Mouse (Mus musculus) heart, embryonic 12.5 days (tissue): ENCODE measurements at regions not wholly inside any gene's neighbourhood (a gene's known extent, or its start where the extent isn't known, plus 50 kb on each side); places are given as distances from the start of the nearest gene placed in this dataset.
"Not testable (repeated sequence)": the region's sequence is repeated elsewhere in the genome, so short reads cannot be mapped to it uniquely, and the experiment has no call there.

Experiments used
- ATAC-seq: fragments of 200-750 bp; cut with Nextera tagmentation; 2 replicates; pipeline ENCODE4 v1.8.0; 2017; ENCODE audit warnings: moderate TSS enrichment, moderate library complexity; ENCODE audit not compliant: insufficient number of reproducible peaks, low FRiP score
- H3K27ac ChIP-seq: fragments of 300-500 bp; sonication (generic); 2 replicates; pipeline ENCODE4 v1.5.1; 2016; ENCODE audit warnings: mild to moderate bottlenecking, moderate library complexity; ENCODE audit not compliant: poor library complexity, severe bottlenecking
- H3K27me3 ChIP-seq: fragments of 300-500 bp; sonication (generic); replicated peaks from 2 replicates; pipeline ENCODE4 v1.6.1; 2016; ENCODE audit warnings: mild to moderate bottlenecking, moderate library complexity
- H3K36me3 ChIP-seq: fragments of 300-500 bp; sonication (generic); 2 replicates; pipeline ENCODE4 v1.6.1; 2016; ENCODE audit warnings: mild to moderate bottlenecking, moderate library complexity
- H3K4me1 ChIP-seq: fragments of 300-500 bp; sonication (generic); replicated peaks from 2 replicates; pipeline ENCODE4 v1.6.1; 2016; ENCODE audit warnings: mild to moderate bottlenecking
- H3K4me2 ChIP-seq: fragments of 300-500 bp; sonication (generic); 2 replicates; pipeline ENCODE4 v1.6.1; 2016; ENCODE audit warnings: mild to moderate bottlenecking, moderate library complexity
- H3K4me3 ChIP-seq: fragments of 300-500 bp; sonication (generic); 2 replicates; pipeline ENCODE4 v1.5.1; 2016; ENCODE audit warnings: mild to moderate bottlenecking
- H3K9ac ChIP-seq: fragments of 300-500 bp; sonication (generic); 2 replicates; pipeline ENCODE4 v1.6.1; 2016; ENCODE audit warnings: mild to moderate bottlenecking, moderate library complexity
- H3K9me3 ChIP-seq: fragments of 300-500 bp; sonication (generic); replicated peaks from 2 replicates; pipeline ENCODE4 v1.6.1; 2016; ENCODE audit warnings: mild to moderate bottlenecking, moderate library complexity
- WGBS: fragments of 180-500 bp; shearing (Covaris S2); methylation state at CpG from one replicate; pipeline ENCODE4 v1.1.7; 2016; 5-methylcytosine and 5-hydroxymethylcytosine counted together

DNA sequence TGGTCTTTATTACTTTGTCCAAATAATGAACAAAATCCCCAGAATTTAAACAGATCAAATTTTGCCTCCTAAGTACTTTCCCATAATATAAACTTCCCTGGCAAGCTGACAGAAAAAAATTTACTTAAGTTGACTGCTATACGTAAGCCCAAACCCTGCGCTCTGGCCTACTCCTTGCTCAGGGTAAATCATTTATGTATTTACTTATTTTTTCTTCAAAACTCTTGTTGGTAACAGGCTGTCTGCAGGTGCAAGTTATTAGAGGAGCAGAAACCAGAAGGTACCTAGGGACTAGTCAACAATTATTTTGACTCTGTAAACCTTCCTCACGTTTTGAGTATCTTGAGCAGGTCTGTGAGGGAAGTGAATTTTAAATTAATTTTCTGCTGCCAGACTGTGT, 2615.7 kb downstream of the Poteg start:
- H3K27me3 ChIP-seq: no peaks in the 10 kb centered on the region
- 82% methylated on average over 3 of the region's 3 CpGs for WGBS
- no peaks in the 10 kb centered on the region for H3K4me1 ChIP-seq
- no peak overlapping the region for H3K9ac ChIP-seq
- ATAC-seq: no peak
- H3K4me3 ChIP-seq: no peak overlapping the region
- no peaks in the 10 kb centered on the region for H3K9me3 ChIP-seq
- H3K4me2 ChIP-seq: no peak overlapping the region
- no peak overlapping the region for H3K27ac ChIP-seq
- no peaks in the 10 kb centered on the region for H3K36me3 ChIP-seq

DNA sequence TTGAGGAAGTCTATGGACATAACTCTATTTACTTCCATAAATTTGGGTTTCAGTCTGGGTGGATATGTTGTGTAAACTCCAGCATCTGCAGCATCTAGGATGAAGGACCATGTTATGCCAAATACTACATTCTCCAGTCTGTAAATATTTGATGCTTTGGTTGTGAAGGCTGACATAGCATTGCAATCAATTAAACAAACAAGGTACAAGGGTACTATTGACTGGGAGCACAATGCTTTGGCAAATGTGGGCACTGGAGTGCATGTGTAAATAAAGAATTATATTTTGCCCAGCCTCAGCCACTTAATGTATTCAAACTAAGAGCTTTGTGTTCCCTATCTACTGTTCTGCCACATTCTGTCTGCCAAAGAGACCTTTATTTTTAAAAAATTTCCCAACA, 2630.3 kb downstream of the Poteg start:
- H3K27ac ChIP-seq: no peak overlapping the region
- no peaks in the 10 kb centered on the region for H3K4me1 ChIP-seq
- no peak overlapping the region for H3K9ac ChIP-seq
- no peak overlapping the region for H3K4me2 ChIP-seq
- H3K4me3 ChIP-seq: no peak overlapping the region
- H3K27me3 ChIP-seq: no peaks in the 10 kb centered on the region
- no peak for ATAC-seq
- no peaks in the 10 kb centered on the region for H3K9me3 ChIP-seq
- H3K36me3 ChIP-seq: no peaks in the 10 kb centered on the region

- no peak for ATAC-seq
- H3K9ac ChIP-seq: no peak overlapping the region
Measured at GRCm38 (mm10) chr8:30127766-30128165, 2680.3 kb downstream of the Poteg start.

GRCm38 (mm10) chr8:30134999-30135398, 2687.5 kb downstream of the Poteg start:
- Histone ChIP-seq H3K36me3 (no peaks in the 10 kb centered on the region), H3K9me3 (no peaks in the 10 kb centered on the region), H3K27ac (no peak overlapping the region), H3K4me1 (no peaks in the 10 kb centered on the region), H3K4me2 (no peak overlapping the region), H3K27me3 (no peaks in the 10 kb centered on the region), H3K9ac (no peak overlapping the region), H3K4me3 (no peak overlapping the region)
- ATAC-seq: no peak
- WGBS: 75% methylated on average over 6 of the region's 6 CpGs

More at GRCm38 (mm10) chr8:30127766-30128165, 2680.3 kb downstream of the Poteg start:
- Histone ChIP-seq H3K27me3 (no peaks in the 10 kb centered on the region), H3K4me3 (no peak overlapping the region), H3K4me1 (no peaks in the 10 kb centered on the region), H3K36me3 (no peaks in the 10 kb centered on the region), H3K9me3 (no peaks in the 10 kb centered on the region), H3K27ac (no peak overlapping the region), H3K4me2 (no peak overlapping the region)
- WGBS: 39% methylated on average over 3 of the region's 3 CpGs

GRCm38 (mm10) chr8:30151181-30151844, 2703.8 kb downstream of the Poteg start:
- Histone ChIP-seq H3K27ac (no peak overlapping the region), H3K4me2 (no peak overlapping the region), H3K36me3 (no peaks in the 10 kb centered on the region), H3K9me3 (no peaks in the 10 kb centered on the region), H3K9ac (no peak overlapping the region), H3K4me1 (no peaks in the 10 kb centered on the region), H3K27me3 (no peaks in the 10 kb centered on the region), H3K4me3 (no peak overlapping the region)
- WGBS: 54% methylated on average over 2 of the region's 2 CpGs
- no peak for ATAC-seq

GRCm38 (mm10) chr8:30152921-30153320, 2705.5 kb downstream of the Poteg start:
- no peak for ATAC-seq
- Histone ChIP-seq H3K4me2 (no peak overlapping the region), H3K9me3 (no peaks in the 10 kb centered on the region), H3K4me3 (no peak overlapping the region), H3K9ac (no peak overlapping the region), H3K27me3 (no peaks in the 10 kb centered on the region), H3K27ac (no peak overlapping the region), H3K4me1 (no peaks in the 10 kb centered on the region), H3K36me3 (no peaks in the 10 kb centered on the region)
- 68% methylated on average over 4 of the region's 4 CpGs for WGBS

DNA sequence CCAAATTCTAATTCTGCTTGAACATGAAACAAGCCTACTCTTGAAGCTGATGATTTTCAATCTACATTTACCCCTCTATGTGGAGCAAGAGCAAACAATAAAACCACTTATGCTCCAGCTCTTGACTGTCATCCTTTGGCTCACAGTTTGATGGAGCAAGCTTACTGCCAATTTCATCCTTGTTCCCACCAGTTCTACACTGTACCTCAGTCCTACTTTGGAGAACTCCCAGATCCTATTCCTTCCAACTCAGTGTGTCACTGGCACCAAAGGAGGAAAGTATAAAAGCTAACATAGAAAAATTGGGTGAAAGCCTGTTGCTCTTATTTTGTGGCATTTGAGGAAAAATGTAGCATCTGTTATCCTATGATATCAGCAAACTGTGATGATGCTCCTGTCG, 2724.4 kb downstream of the Poteg start:
- H3K9me3 ChIP-seq: no peaks in the 10 kb centered on the region; the same call in 1 of the 2 replicates
- no peak overlapping the region for H3K4me3 ChIP-seq
- H3K4me1 ChIP-seq: no peaks in the 10 kb centered on the region
- no peak for ATAC-seq
- no peak overlapping the region for H3K27ac ChIP-seq
- 75% methylated on average over 1 of the region's 1 CpGs for WGBS
- no peak overlapping the region for H3K9ac ChIP-seq
- H3K27me3 ChIP-seq: no peaks in the 10 kb centered on the region
- no peaks in the 10 kb centered on the region for H3K36me3 ChIP-seq
- no peak overlapping the region for H3K4me2 ChIP-seq

DNA sequence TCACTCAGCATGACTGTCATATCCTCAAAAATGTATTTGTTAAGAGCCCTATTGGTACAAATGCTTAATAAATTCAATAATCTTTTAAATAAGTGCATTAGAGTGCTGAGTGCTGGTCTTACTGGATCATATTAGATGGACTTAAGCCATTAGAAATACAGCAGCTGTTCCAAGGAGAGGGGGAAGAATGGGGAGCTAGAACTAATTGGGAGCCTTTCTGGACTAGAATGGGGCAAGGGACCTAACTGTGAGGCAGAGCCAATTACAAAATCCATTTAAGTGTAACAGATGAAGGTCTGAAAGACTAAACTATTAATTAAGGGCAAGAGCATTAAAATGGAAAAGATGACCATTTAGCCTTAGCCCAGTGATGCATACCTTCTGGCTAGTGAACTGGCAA, 2755.3 kb downstream of the Poteg start:
- H3K9ac ChIP-seq, H3K27me3 ChIP-seq, ATAC-seq, H3K9me3 ChIP-seq, H3K4me2 ChIP-seq, H3K4me1 ChIP-seq, H3K27ac ChIP-seq, H3K4me3 ChIP-seq, H3K36me3 ChIP-seq: not testable (repeated sequence)

DNA sequence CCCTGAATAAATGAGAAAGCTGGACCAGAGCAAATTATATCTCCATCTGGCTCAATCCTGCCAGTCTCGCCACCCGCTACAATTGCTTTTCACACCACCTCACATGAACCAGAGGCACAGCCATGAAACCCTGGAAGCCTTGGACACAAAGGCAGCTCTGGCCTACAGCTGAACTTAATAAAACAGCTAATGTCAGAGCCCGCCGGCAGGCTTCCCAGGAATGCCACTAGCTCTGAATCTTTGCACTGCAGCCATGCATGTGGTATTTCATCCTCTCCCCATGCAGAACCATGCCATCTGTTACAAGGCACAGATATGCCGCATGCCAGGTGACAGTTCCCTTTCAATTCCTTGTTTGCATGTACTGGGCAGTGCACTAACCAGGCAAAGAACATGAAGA, 2779.9 kb downstream of the Poteg start:
- Histone ChIP-seq H3K9ac (no peak overlapping the region), H3K4me1 (no peaks in the 10 kb centered on the region), H3K9me3 (no peaks in the 10 kb centered on the region), H3K27me3 (no peaks in the 10 kb centered on the region), H3K36me3 (no peaks in the 10 kb centered on the region), H3K4me3 (no peak overlapping the region), H3K27ac (no peak overlapping the region), H3K4me2 (no peak overlapping the region)
- no peak for ATAC-seq
- WGBS: 79% methylated on average over 5 of the region's 5 CpGs

DNA sequence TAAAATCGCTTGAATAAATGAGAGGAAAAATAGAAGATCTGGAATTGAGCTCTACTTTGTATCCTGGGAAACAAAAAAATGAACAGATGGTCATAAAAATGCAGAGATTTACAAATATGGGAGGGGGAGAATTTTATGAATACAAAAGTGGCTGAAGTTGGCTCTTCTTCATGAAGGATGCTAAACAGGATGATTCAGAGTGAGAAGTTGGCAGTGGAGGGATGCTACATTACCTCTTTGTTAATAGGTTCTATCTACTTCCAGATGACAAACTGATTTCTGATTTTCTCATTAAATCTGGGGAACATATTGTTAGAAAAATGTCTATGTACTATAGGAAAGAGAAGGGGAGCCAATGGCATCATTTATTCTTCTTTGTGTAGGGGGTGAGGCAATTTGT, 2785.8 kb downstream of the Poteg start:
- H3K9ac ChIP-seq: no peak overlapping the region
- no peak overlapping the region for H3K4me2 ChIP-seq
- 68% methylated on average over 1 of the region's 1 CpGs for WGBS
- H3K4me1 ChIP-seq: no peaks in the 10 kb centered on the region
- no peaks in the 10 kb centered on the region for H3K27me3 ChIP-seq
- no peak for ATAC-seq
- no peaks in the 10 kb centered on the region for H3K36me3 ChIP-seq
- H3K27ac ChIP-seq: no peak overlapping the region
- H3K9me3 ChIP-seq: no peaks in the 10 kb centered on the region
- H3K4me3 ChIP-seq: no peak overlapping the region

- Histone ChIP-seq H3K4me3 (no peak overlapping the region), H3K27ac (no peak overlapping the region), H3K27me3 (no peaks in the 10 kb centered on the region), H3K4me1 (no peaks in the 10 kb centered on the region), H3K4me2 (no peak overlapping the region), H3K9ac (no peak overlapping the region), H3K36me3 (no peaks in the 10 kb centered on the region), H3K9me3 (no peaks in the 10 kb centered on the region)
- 79% methylated on average over 3 of the region's 3 CpGs for WGBS
- no peak for ATAC-seq
Measured at GRCm38 (mm10) chr8:30251797-30252196, 2804.3 kb downstream of the Poteg start.
